Mouse (Mus musculus) bone marrow macrophage, adult 2 months (primary cell): ENCODE data around the gene Dlgap1. TPM values are rescaled to one million over a fixed set of nuclear protein-coding genes. Genes with fewer than 3 reads are reported as not detected.

ENCODE experiments used
- H3K27ac ChIP-seq: 2 replicates; pipeline ENCODE4 v1.5.1; 2012; ENCODE audit warnings: low read depth, low read length; ENCODE audit not compliant: insufficient read depth
- H3K4me1 ChIP-seq: 2 replicates; pipeline ENCODE4 v1.6.1; 2012; ENCODE audit warnings: low read length; ENCODE audit not compliant: control insufficient read depth, insufficient read depth
- H3K4me3 ChIP-seq: 2 replicates; pipeline ENCODE4 v1.5.1; 2012; ENCODE audit warnings: mild to moderate bottlenecking, low read length, moderate library complexity; ENCODE audit not compliant: insufficient read depth
- CTCF ChIP-seq: IDR thresholded peaks from 2 replicates; pipeline ENCODE4 v1.5.1; 2012; ENCODE audit warnings: low read depth, mild to moderate bottlenecking, low read length, moderate library complexity
- POLR2A ChIP-seq: IDR thresholded peaks from 2 replicates; pipeline ENCODE4 v1.6.1; 2012; ENCODE audit warnings: mild to moderate bottlenecking, low read depth, low read length, borderline replicate concordance
- polyA plus RNA-seq: library from polyadenylated mRNA; stranded (reverse); fragments of >200 nt; gene quantifications from 2 replicates; pipeline ENCODE4 v1.2.4, GENCODE M21; 2012; ENCODE audit not compliant: missing spikeins, insufficient read depth, insufficient read length

Dlgap1 gene
- polyA plus RNA-seq, 1 experiment, result not detected

- Histone ChIP-seq H3K4me3 (no peak overlapping the region), H3K4me1 (no peaks in the 10 kb centered on the region)
- TF ChIP-seq POLR2A (no peak), CTCF (no peak)
These were observed 538.9 kb downstream of the Dlgap1 start for GRCm38 (mm10) chr17:70507759-70508158.

GRCm38 (mm10) chr17:70510441-70510840, 541.6 kb downstream of the Dlgap1 start:
- no peak overlapping the region for H3K27ac ChIP-seq
- TF ChIP-seq POLR2A (no peak), CTCF (no peak)
- no peak overlapping the region for H3K4me3 ChIP-seq
- no peaks in the 10 kb centered on the region for H3K4me1 ChIP-seq

More at GRCm38 (mm10) chr17:70507759-70508158, 538.9 kb downstream of the Dlgap1 start:
- H3K27ac ChIP-seq, result no peak overlapping the region

GRCm38 (mm10) chr17:70511401-70511800, 542.5 kb downstream of the Dlgap1 start:
- TF ChIP-seq CTCF, result no peak
- TF ChIP-seq POLR2A, result no peak
- no peak overlapping the region for H3K4me3 ChIP-seq
- H3K4me1 ChIP-seq, result no peaks in the 10 kb centered on the region
- no peak overlapping the region for H3K27ac ChIP-seq

GRCm38 (mm10) chr17:70513736-70514135, 544.9 kb downstream of the Dlgap1 start:
- Histone ChIP-seq H3K27ac (no peak overlapping the region), H3K4me1 (no peaks in the 10 kb centered on the region), H3K4me3 (no peak overlapping the region)
- TF ChIP-seq POLR2A (no peak), CTCF (no peak)

DNA sequence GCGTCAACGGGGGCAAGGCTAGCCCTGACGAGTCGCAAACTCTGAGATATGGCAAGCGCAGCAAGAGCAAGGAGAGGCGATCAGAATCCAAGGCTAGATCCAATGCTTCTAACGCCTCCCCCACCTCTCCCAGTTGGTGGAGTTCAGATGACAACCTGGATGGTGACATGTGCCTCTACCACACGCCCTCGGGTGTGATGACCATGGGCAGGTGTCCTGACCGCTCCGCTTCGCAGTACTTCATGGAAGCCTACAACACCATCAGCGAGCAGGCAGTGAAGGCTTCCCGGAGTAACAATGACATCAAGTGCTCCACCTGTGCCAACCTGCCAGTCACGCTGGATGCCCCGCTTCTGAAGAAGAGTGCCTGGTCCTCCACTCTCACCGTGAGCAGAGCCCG, 547.6 kb downstream of the Dlgap1 start:
- H3K27ac ChIP-seq, result no peak overlapping the region
- H3K4me3 ChIP-seq, result no peak overlapping the region
- TF ChIP-seq CTCF (no peak), POLR2A (no peak)
- H3K4me1 ChIP-seq, result no peaks in the 10 kb centered on the region

DNA sequence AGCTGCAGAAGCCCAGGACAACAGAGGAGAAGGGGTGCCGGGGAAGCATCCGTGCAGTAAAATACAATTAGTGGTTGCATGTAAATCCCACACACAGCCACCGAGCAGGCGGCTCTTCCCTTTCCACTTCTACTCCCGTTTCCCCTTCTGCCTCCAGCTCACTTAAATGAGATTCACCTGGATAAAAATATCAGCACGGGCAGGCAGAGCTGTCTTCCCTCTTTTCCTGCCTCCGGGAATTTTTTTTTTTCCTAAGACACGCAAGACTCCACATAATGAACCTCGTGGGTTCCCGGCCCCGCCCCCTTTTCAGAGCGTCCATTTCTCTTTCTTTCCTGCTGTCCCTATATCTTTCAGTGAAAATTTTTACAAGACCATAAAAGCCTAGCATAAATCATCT, 548.5 kb downstream of the Dlgap1 start:
- no peak for TF ChIP-seq CTCF
- no peak for TF ChIP-seq POLR2A
- H3K27ac ChIP-seq, result no peak overlapping the region
- no peaks in the 10 kb centered on the region for H3K4me1 ChIP-seq
- no peak overlapping the region for H3K4me3 ChIP-seq

- Histone ChIP-seq H3K4me1 (no peaks in the 10 kb centered on the region), H3K4me3 (no peak overlapping the region), H3K27ac (no peak overlapping the region)
- no peak for TF ChIP-seq CTCF
- TF ChIP-seq POLR2A, result no peak
These were observed 552.4 kb downstream of the Dlgap1 start for GRCm38 (mm10) chr17:70521058-70521851.

DNA sequence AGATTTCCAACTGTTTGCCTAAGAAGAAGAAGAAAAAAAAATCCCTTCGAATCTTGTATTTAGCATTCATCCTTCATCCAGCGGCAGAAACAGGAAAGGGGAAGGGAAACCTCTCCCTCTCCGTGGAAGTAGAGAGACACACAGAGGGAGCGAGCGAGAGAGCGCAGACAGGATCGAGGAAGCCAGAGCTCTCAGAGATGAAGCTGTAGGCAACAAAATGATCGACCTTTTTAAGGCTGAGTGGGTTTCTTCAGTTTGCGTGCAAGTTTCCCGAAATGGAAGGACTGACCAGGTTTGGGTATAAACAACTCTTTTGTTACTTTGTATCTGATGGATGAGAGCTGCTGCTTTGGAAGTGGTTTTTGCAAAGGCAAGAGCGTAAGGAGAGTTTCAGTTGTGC, 553.1 kb downstream of the Dlgap1 start:
- Histone ChIP-seq H3K4me3 (no peak overlapping the region), H3K4me1 (no peaks in the 10 kb centered on the region), H3K27ac (no peak overlapping the region)
- TF ChIP-seq POLR2A (no peak), CTCF (no peak)

DNA sequence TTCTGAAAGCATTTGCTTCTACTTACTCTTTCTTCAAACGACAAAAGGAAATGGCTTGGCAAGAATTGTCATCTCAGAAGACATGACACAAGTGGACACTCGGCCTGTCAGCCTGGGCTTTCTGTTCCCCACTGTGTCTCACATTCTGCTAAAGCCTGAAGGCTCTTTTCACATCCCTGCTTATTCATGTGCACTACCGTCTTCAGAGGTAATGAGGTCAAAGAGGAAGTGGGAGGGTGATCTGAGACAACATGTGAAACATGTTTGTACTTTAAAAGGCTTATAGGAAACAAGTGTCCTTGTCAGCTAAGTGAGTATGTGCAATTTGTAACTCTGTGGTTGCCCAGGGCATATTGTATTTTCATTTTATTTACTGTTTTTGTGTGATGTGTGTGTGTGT, 557.1 kb downstream of the Dlgap1 start:
- TF ChIP-seq POLR2A (no peak), CTCF (no peak)
- Histone ChIP-seq H3K4me1 (no peaks in the 10 kb centered on the region), H3K4me3 (no peak overlapping the region), H3K27ac (no peak overlapping the region)

- Histone ChIP-seq H3K27ac (no peak overlapping the region), H3K4me1 (no peaks in the 10 kb centered on the region), H3K4me3 (no peak overlapping the region)
- TF ChIP-seq POLR2A (no peak), CTCF (no peak)
These were observed 558.2 kb downstream of the Dlgap1 start for GRCm38 (mm10) chr17:70527101-70527500.
